In the genomic region with DNA sequence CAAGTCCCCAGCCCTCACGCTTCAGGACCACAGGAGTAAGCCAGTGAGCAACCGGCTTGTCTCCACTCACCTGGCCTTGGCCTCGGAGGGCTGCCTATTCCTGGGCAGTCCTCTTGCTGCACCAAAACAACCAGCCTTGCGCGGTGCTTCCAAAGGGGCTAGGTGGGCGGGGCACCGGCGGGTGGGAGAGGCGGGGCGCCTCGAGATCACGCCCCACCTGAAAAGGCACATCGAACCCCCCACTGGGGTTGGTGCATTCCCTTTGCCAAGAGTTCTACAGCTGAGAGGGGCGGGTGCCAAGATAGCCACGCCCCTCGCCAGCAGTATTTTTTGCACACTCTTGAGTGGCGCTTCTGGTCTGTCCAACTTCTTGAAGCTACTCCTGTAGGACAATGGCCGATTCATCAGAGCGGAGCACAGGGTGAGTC, we compare ENCODE assay signal across 8 mouse cellular contexts. TPM values are rescaled to one million over a fixed set of nuclear protein-coding genes. Genes with fewer than 3 reads are reported as not detected.
DNase-seq lines count a peak whose midpoint lies in the region; ATAC-seq and TF ChIP-seq lines count a peak whose summit lies in the region.

No protein-coding gene starts in this region.

- H3K4me2 ChIP-seq in hindbrain, embryonic 14.5 days (replicated peaks): peak overlapping the region; percentile 39
- 0 out of 2 replicates have a peak overlapping the region, but pooled peaks have one; percentile 11 for H3K4me2 ChIP-seq in liver, embryonic 16.5 days (ENCODE audit: low read depth, low read length)

- WGBS in hindbrain, embryonic 14.5 days: 6% methylated on average over 19 of the region's 19 CpGs
- 10% methylated on average over 19 of the region's 19 CpGs for WGBS in liver, embryonic 16.5 days (ENCODE audit: insufficient replicate concordance)

- peaks cover 56% of the 10 kb centered on the region for H3K4me1 ChIP-seq in E14TG2a.4 (replicated peaks; ENCODE audit: low read depth, low read length)
- peaks cover 5 to 14% of the 10 kb centered on the region in 2 experiments for H3K4me1 ChIP-seq in ES-E14 (ENCODE audit: control insufficient read depth in 2 of 2, insufficient read depth in 2 of 2, low read length in 2 of 2, poor library complexity in 1 of 2)
- no peaks in the 10 kb centered on the region for H3K4me1 ChIP-seq in hindbrain, embryonic 14.5 days (replicated peaks; ENCODE audit: control insufficient read depth, insufficient read depth, low read length)
- no peaks in the 10 kb centered on the region; the same call in 1 of the 2 replicates for H3K4me1 ChIP-seq in liver, embryonic 16.5 days (ENCODE audit: control insufficient read depth, low read depth, low read length)

- TF ChIP-seq CTCF in E14TG2a.4 (conservative IDR thresholded peaks at IDR 0.05; ENCODE audit: low read length): no peak

- H3K27me3 ChIP-seq in E14TG2a.4 (ENCODE audit: insufficient read depth, low read length): no peaks in the 10 kb centered on the region
- H3K27me3 ChIP-seq in hindbrain, embryonic 14.5 days (ENCODE audit: control insufficient read depth, insufficient read depth, low read length): no peaks in the 10 kb centered on the region
- no peaks in the 10 kb centered on the region for H3K27me3 ChIP-seq in liver, embryonic 16.5 days (ENCODE audit: control insufficient read depth, insufficient read depth, low read depth, low read length)

- ATAC-seq in hindbrain, embryonic 14.5 days (ENCODE audit: low FRiP score): peak; percentile 59; the same call in 1 of the 2 replicates
- no peak for ATAC-seq in liver, embryonic 16.5 days (ENCODE audit: low read depth)
- ATAC-seq in erythroid progenitor cell, adult 5-6 weeks (replicated peaks; ENCODE audit: low FRiP score, poor library complexity, severe bottlenecking): no peak

- no peak overlapping the region for H3K27ac ChIP-seq in ES-E14 (ENCODE audit: insufficient read depth, low read depth, low read length, poor library complexity, severe bottlenecking)
- H3K27ac ChIP-seq in hindbrain, embryonic 14.5 days: no peak overlapping the region
- no peak overlapping the region for H3K27ac ChIP-seq in liver, embryonic 16.5 days (ENCODE audit: low read length)

- in situ Hi-C loops in ES-E14 (cut with MboI; ENCODE audit: low sequenced_read_pairs in 2 of 2, unreplicated experiment in 2 of 2): loop anchor here in 1 of 2 experiments (5.0 kb wide), 1 partner anchor 474 kb away; no protein-coding TSS in a partner anchor

- H3K36me3 ChIP-seq in E14TG2a.4 (ENCODE audit: insufficient read depth, low read length) (peaks cover 13% of the 10 kb centered on the region), ES-E14 (ENCODE audit: control insufficient read depth, insufficient read depth, low read length, poor library complexity, severe bottlenecking) (peaks cover 7% of the 10 kb centered on the region)
- H3K36me3 ChIP-seq in hindbrain, embryonic 14.5 days (replicated peaks; ENCODE audit: control insufficient read depth, insufficient read depth): no peaks in the 10 kb centered on the region
- no peaks in the 10 kb centered on the region for H3K36me3 ChIP-seq in liver, embryonic 16.5 days (ENCODE audit: control insufficient read depth, insufficient read depth)

- no peaks in the 10 kb centered on the region for H3K9me3 ChIP-seq in E14TG2a.4 (ENCODE audit: low read length)
- H3K9me3 ChIP-seq in ES-E14 (ENCODE audit: control insufficient read depth, insufficient read depth, low read depth, low read length): no peaks in the 10 kb centered on the region
- H3K9me3 ChIP-seq in hindbrain, embryonic 14.5 days (ENCODE audit: control insufficient read depth, low read length): no peaks in the 10 kb centered on the region
- no peaks in the 10 kb centered on the region for H3K9me3 ChIP-seq in liver, embryonic 16.5 days (replicated peaks; ENCODE audit: control insufficient read depth, low read length)

- H3K9ac ChIP-seq in ES-E14 (ENCODE audit: insufficient read depth, low read depth, low read length, poor library complexity, severe bottlenecking): peak overlapping the region; percentile 42; the same call in 1 of the 2 replicates
- no peak overlapping the region for H3K9ac ChIP-seq in hindbrain, embryonic 14.5 days
- no peak overlapping the region for H3K9ac ChIP-seq in liver, embryonic 16.5 days (ENCODE audit: low read depth, low read length)

- no peak for DNase-seq in ES-E14 (ENCODE audit: low read depth, low spot score)
- no peak for DNase-seq in hindbrain, embryonic 14.5 days (ENCODE audit: low spot score)
- DNase-seq in retina, embryonic 14.5 days (ENCODE audit: low spot score): peak; percentile 46
- DNase-seq in gastrocnemius, postnatal 4 days (ENCODE audit: low spot score in 2 of 2): no peak
- DNase-seq in spleen, postnatal 10 days (ENCODE audit: low spot score in 2 of 2): no peak

- H3K4me3 ChIP-seq in E14TG2a.4 (replicated peaks; ENCODE audit: low read length): peak overlapping the region; percentile 78
- peak overlapping the region; percentile 55 to 73 for H3K4me3 ChIP-seq in ES-E14 (ENCODE audit: insufficient read depth in 1 of 2, low read depth in 1 of 2, low read length in 2 of 2, poor library complexity in 1 of 2, severe bottlenecking in 1 of 2)
- H3K4me3 ChIP-seq in hindbrain, embryonic 14.5 days (replicated peaks; ENCODE audit: low read length): peak overlapping the region; percentile 12
- no peak overlapping the region for H3K4me3 ChIP-seq in liver, embryonic 16.5 days (ENCODE audit: low read depth, low read length)

TF ChIP-seq in ES-E14, 5 proteins besides CTCF, POLR2A, EP300 and RAD21:
- no peak for TF ChIP-seq HCFC1 (IDR thresholded peaks at IDR 0.05; ENCODE audit: borderline replicate concordance, insufficient read depth, low read length)
- no peak for TF ChIP-seq MAFK (IDR thresholded peaks at IDR 0.05; ENCODE audit: insufficient read depth, low read depth, low read length)
- TF ChIP-seq ZNF384 (IDR thresholded peaks at IDR 0.05; ENCODE audit: low read depth, low read length): no peak
- no peak for TF ChIP-seq CHD2 (IDR thresholded peaks at IDR 0.05; ENCODE audit: low read depth, low read length)
- TF ChIP-seq ZC3H11A (IDR thresholded peaks at IDR 0.05; ENCODE audit: borderline replicate concordance, low read depth, low read length): no peak
TF ChIP-seq in ES-E14: peak in this region for 0.

RNA-seq across cellular contexts. Expression of a gene that starts 16.2 kb away (rescaled TPM):
- total RNA-seq in ES-E14 (2012; rRNA removed): 21.9 and 45.1 TPM in 2 replicates
- 57.3 and 61.0 TPM in 2 replicates for polyA plus RNA-seq in hindbrain, embryonic 14.5 days (2014; fragmentation: Nextera tagmentation; extraction: Ambion mirVana)
- 21.1 and 24.5 TPM in 2 replicates for polyA plus RNA-seq in liver, embryonic 16.5 days (2015; fragmentation: Nextera tagmentation; extraction: Ambion mirVana)
- total RNA-seq in erythroid progenitor cell, adult 5-6 weeks (2015; ENCODE audit: low replicate concordance): 152 and 165 TPM in 2 replicates
- total RNA-seq in erythroid progenitor cell, adult 5-6 weeks (2017; ENCODE audit: low replicate concordance): 245 and 276 TPM in 2 replicates
- total RNA-seq in gastrocnemius, postnatal 4 days (2021): 1 to 10 TPM in 1 of 2 experiments, under 1 TPM in 1; 0.61 to 1.5 TPM

RNA-seq across cellular contexts. Expression of a gene that starts 40.1 kb away (rescaled TPM):
- 1.1 and 1.3 TPM in 2 replicates for total RNA-seq in ES-E14 (2012; rRNA removed)
- 0.21 and 0.41 TPM in 2 replicates for polyA plus RNA-seq in hindbrain, embryonic 14.5 days (2014; fragmentation: Nextera tagmentation; extraction: Ambion mirVana)
- polyA plus RNA-seq in liver, embryonic 16.5 days (2015; fragmentation: Nextera tagmentation; extraction: Ambion mirVana): 4.9 and 5.5 TPM in 2 replicates
- 12.2 and 12.3 TPM in 2 replicates for total RNA-seq in erythroid progenitor cell, adult 5-6 weeks (2015; ENCODE audit: low replicate concordance)
- total RNA-seq in erythroid progenitor cell, adult 5-6 weeks (2017; ENCODE audit: low replicate concordance): 10.9 and 14.4 TPM in 2 replicates
- 1 to 10 TPM; 4.1 to 4.5 TPM for total RNA-seq in gastrocnemius, postnatal 4 days (2021)

RNA-seq across cellular contexts. Expression of a gene that starts 52.7 kb away (rescaled TPM):
- 3.0 and 5.1 TPM in 2 replicates for total RNA-seq in ES-E14 (2012; rRNA removed)
- polyA plus RNA-seq in hindbrain, embryonic 14.5 days (2014; fragmentation: Nextera tagmentation; extraction: Ambion mirVana): 1.4 and 1.5 TPM in 2 replicates
- 1.6 and 2.2 TPM in 2 replicates for polyA plus RNA-seq in liver, embryonic 16.5 days (2015; fragmentation: Nextera tagmentation; extraction: Ambion mirVana)
- 3.6 TPM in 1 of 2 replicates, not detected in the other for total RNA-seq in erythroid progenitor cell, adult 5-6 weeks (2015; ENCODE audit: low replicate concordance)
- total RNA-seq in erythroid progenitor cell, adult 5-6 weeks (2017; ENCODE audit: low replicate concordance): not detected in 2 replicates
- 1 to 10 TPM; 2.6 to 3.4 TPM for total RNA-seq in gastrocnemius, postnatal 4 days (2021)
